Mouse (Mus musculus) heart, postnatal 0 days (tissue): ENCODE results near the gene Morn1.

Source experiments
- CTCF ChIP-seq: IDR thresholded peaks from 2 replicates; pipeline ENCODE4 v1.5.1; 2016; ENCODE audit warnings: antibody characterized with exemption, control low read depth, low read depth
- EP300 ChIP-seq: IDR thresholded peaks from 2 replicates; pipeline ENCODE4 v1.6.1; 2016; ENCODE audit warnings: antibody characterized with exemption, low read depth

- no peak for TF ChIP-seq CTCF
- TF ChIP-seq EP300 = no peak
Measured at GRCm38 (mm10) chr4:155137891-155138290, 51.5 kb downstream of the Morn1 start.
